Mouse (Mus musculus) hindbrain, embryonic 14.5 days (tissue): ENCODE measurements at regions not wholly inside any gene's neighbourhood (a gene's known extent, or its start where the extent isn't known, plus 50 kb on each side); places are given as distances from the start of the nearest gene placed in this dataset.

Source experiments
- ATAC-seq: fragments of 200-750 bp; cut with Nextera tagmentation; 2 replicates; pipeline ENCODE4 v1.8.0; 2017; ENCODE audit warnings: moderate number of reproducible peaks, mild to moderate bottlenecking, moderate TSS enrichment, moderate library complexity; ENCODE audit not compliant: low FRiP score
- DNase-seq: peaks from one replicate; pipeline ENCODE4 v3.0.0-alpha.2; 2015; ENCODE audit warnings: low spot score
- H3K27ac ChIP-seq: fragments of 300-500 bp; sonication (generic); 2 replicates; pipeline ENCODE4 v1.5.1; 2014; ENCODE audit warnings: mild to moderate bottlenecking, moderate library complexity
- H3K27me3 ChIP-seq: fragments of 300-500 bp; sonication (generic); 2 replicates; pipeline ENCODE4 v1.6.1; 2014; ENCODE audit warnings: mild to moderate bottlenecking, low read length, mixed read lengths; ENCODE audit not compliant: control insufficient read depth, insufficient read depth
- H3K36me3 ChIP-seq: fragments of 300-500 bp; sonication (generic); replicated peaks from 2 replicates; pipeline ENCODE4 v1.6.1; 2014; ENCODE audit not compliant: control insufficient read depth, insufficient read depth
- H3K4me1 ChIP-seq: fragments of 300-500 bp; sonication (generic); replicated peaks from 2 replicates; pipeline ENCODE4 v1.6.1; 2014; ENCODE audit warnings: antibody characterized with exemption, low read length, mixed read lengths; ENCODE audit not compliant: control insufficient read depth, insufficient read depth
- H3K4me2 ChIP-seq: fragments of 300-500 bp; sonication (generic); replicated peaks from 2 replicates; pipeline ENCODE4 v1.6.1; 2014; ENCODE audit warnings: mild to moderate bottlenecking, moderate library complexity
- H3K4me3 ChIP-seq: fragments of 300-500 bp; sonication (generic); replicated peaks from 2 replicates; pipeline ENCODE4 v1.5.1; 2014; ENCODE audit warnings: mild to moderate bottlenecking, low read length
- H3K9ac ChIP-seq: fragments of 300-500 bp; sonication (generic); 2 replicates; pipeline ENCODE4 v1.6.1; 2014
- H3K9me3 ChIP-seq: fragments of 300-500 bp; sonication (generic); 2 replicates; pipeline ENCODE4 v1.6.1; 2016; ENCODE audit warnings: low read length; ENCODE audit not compliant: control insufficient read depth
- WGBS: fragments of 180-500 bp; shearing (Covaris S2); extraction: QIAGEN DNeasy Blood & Tissue Kit; methylation state at CpG from one replicate; pipeline ENCODE4 v1.1.7; 2014; 5-methylcytosine and 5-hydroxymethylcytosine counted together

- no peak for DNase-seq
- Histone ChIP-seq H3K4me2 (no peak overlapping the region), H3K27me3 (no peaks in the 10 kb centered on the region), H3K4me3 (no peak overlapping the region), H3K9ac (no peak overlapping the region), H3K36me3 (no peaks in the 10 kb centered on the region), H3K9me3 (no peaks in the 10 kb centered on the region), H3K4me1 (no peaks in the 10 kb centered on the region), H3K27ac (no peak overlapping the region)
- ATAC-seq = no peak
Observed at GRCm38 (mm10) chr14:24983279-24983678, 475.7 kb upstream of the Zmiz1 start.

- Histone ChIP-seq H3K4me2 (no peak overlapping the region), H3K4me1 (no peaks in the 10 kb centered on the region), H3K27me3 (no peaks in the 10 kb centered on the region), H3K27ac (no peak overlapping the region), H3K36me3 (no peaks in the 10 kb centered on the region), H3K9me3 (no peaks in the 10 kb centered on the region), H3K9ac (no peak overlapping the region), H3K4me3 (no peak overlapping the region)
- 75% methylated on average over 6 of the region's 6 CpGs for WGBS
- no peak for ATAC-seq
- DNase-seq = no peak
Observed at GRCm38 (mm10) chr14:24985806-24986359, 473.1 kb upstream of the Zmiz1 start.

DNA sequence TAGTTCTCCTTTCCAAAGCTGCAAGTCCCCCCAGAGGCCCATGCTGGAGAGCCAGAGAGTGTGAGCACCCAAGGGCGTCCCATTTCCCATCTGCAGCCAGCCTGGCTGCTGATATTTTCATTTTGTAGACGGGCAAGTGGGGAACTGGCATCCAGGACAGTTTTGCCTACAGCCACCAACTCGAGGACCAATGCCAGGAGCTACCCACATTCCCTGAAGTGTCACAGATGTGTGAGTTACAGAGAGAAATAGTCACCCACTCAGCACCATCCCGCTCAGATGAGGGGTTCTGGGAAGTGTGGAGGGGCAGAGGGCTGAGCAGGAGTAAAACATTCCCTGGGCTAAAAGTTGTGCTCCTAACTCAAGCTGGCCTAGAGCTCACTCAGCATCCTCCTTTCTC, 472.6 kb upstream of the Zmiz1 start:
- no peak overlapping the region for H3K4me2 ChIP-seq
- H3K27me3 ChIP-seq = no peaks in the 10 kb centered on the region
- no peak for DNase-seq
- H3K9ac ChIP-seq = no peak overlapping the region
- ATAC-seq = no peak
- H3K27ac ChIP-seq = no peak overlapping the region
- 81% methylated on average over 4 of the region's 4 CpGs for WGBS
- H3K9me3 ChIP-seq = no peaks in the 10 kb centered on the region
- H3K4me3 ChIP-seq = no peak overlapping the region
- no peaks in the 10 kb centered on the region for H3K4me1 ChIP-seq
- no peaks in the 10 kb centered on the region for H3K36me3 ChIP-seq

DNA sequence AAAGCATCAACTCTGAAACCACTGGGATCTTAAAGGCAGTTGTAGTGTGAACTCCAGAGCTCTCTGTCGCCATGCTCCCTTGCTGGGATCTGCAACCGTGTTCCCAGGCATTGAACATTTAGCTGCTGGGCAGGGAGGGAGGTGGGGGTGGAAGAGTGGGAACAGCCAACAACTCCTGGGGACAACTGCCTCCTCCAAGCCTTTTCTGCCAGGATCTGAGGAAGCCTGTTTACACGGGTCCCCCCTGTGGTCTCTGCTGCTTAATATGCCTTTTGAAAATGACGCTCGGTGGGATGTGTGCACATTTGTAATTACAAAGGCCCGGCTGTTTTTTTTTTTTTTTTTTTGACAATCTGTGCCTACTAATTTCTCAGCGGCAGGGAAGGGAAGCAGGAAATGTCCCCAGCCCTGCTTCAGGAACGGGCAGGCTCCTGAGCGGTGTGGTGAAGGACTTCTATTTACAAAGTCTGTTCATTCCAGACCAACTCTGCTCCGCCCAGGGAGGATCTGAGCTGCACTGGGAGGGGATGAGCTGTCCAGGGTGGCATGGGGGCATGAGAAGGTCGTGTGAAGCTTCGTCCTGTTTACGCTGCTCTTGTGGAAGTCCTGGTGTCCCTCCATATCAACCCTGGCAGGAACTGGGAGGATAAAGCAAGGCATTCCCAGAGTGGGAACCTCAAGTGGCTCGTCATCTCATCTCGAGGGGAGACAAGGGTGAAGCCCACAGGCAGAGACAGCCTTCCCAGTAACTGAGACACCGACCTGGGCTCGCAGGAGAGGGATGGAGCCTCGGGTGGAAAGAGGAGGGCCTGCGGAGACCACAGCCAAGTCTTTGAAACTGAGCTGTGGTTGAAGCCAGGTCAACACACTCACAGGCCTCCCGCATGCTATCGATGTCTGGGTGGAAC, 465.0 kb upstream of the Zmiz1 start:
- 35% methylated on average over 21 of the region's 21 CpGs for WGBS
- H3K4me2 ChIP-seq = peak overlapping the region; percentile 19
- peak overlapping the region; percentile 25; the same call in 1 of the 2 replicates for H3K9ac ChIP-seq

GRCm38 (mm10) chr14:24995226-24995625, 463.8 kb upstream of the Zmiz1 start:
- Histone ChIP-seq H3K27ac (peak overlapping the region; percentile 66; the same call in 1 of the 2 replicates), H3K9me3 (0 out of 2 replicates have a peak, but pooled peaks cover 3% of the 10 kb centered on the region), H3K4me1 (peaks cover 45% of the 10 kb centered on the region), H3K4me2 (no peak overlapping the region), H3K27me3 (no peaks in the 10 kb centered on the region), H3K36me3 (no peaks in the 10 kb centered on the region), H3K9ac (no peak overlapping the region; the same call in 1 of the 2 replicates), H3K4me3 (no peak overlapping the region)
- no peak for DNase-seq
- ATAC-seq = no peak
- WGBS = 34% methylated on average over 7 of the region's 7 CpGs

More for the DNA sequence above, 465.0 kb upstream of the Zmiz1 start:
- no peak overlapping the region for H3K4me3 ChIP-seq
- peaks cover 45% of the 10 kb centered on the region for H3K4me1 ChIP-seq
- no peaks in the 10 kb centered on the region for H3K36me3 ChIP-seq
- DNase-seq = peak; percentile 57
- ATAC-seq = peak; percentile 73; the same call in 1 of the 2 replicates
- 0 out of 2 replicates have a peak, but pooled peaks cover 3% of the 10 kb centered on the region for H3K9me3 ChIP-seq
- peak overlapping the region; percentile 66 for H3K27ac ChIP-seq
- H3K27me3 ChIP-seq = no peaks in the 10 kb centered on the region

- no peaks in the 10 kb centered on the region for H3K9me3 ChIP-seq
- H3K36me3 ChIP-seq = no peaks in the 10 kb centered on the region
- peaks cover 44% of the 10 kb centered on the region for H3K4me1 ChIP-seq
- H3K9ac ChIP-seq = no peak overlapping the region
- WGBS = 28% methylated on average over 14 of the region's 14 CpGs
- no peak overlapping the region for H3K4me3 ChIP-seq
- DNase-seq = no peak
- H3K4me2 ChIP-seq = no peak overlapping the region
- peak overlapping the region; percentile 16; the same call in 1 of the 2 replicates for H3K27ac ChIP-seq
- ATAC-seq = peak; percentile 22; the same call in 1 of the 2 replicates
- no peaks in the 10 kb centered on the region for H3K27me3 ChIP-seq
Observed at GRCm38 (mm10) chr14:24997786-24998509, 461.0 kb upstream of the Zmiz1 start.

DNA sequence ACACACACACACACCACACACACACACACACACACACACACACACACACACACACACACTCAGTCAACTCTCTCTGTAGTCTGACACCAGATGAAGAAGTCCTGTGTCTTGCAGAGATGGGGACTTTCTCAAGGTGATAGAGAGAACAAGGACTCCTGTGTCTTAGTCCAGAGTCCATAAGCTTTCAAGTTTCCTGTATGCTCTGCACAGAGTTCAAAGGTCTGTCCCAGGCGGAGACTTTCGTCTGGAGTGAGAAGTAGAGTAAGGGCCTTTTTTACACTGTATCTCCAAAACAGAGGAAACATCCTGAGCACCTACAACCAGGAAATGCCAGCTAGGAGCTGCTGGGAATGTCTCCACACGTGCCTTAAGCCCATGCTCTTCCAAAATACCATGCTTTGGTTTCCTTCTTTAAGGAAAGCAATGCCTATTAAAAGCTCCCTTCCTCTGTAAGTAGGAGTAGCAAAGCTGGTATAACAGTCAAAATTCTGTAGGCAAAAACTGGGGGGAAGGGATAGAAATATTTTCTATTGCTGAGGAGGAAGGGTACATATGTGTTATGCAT, 459.9 kb upstream of the Zmiz1 start:
- WGBS = 65% methylated on average over 3 of the region's 3 CpGs
- DNase-seq (no peak), ATAC-seq (no peak)
- no peak overlapping the region for H3K4me3 ChIP-seq
- no peaks in the 10 kb centered on the region for H3K36me3 ChIP-seq
- H3K27me3 ChIP-seq = no peaks in the 10 kb centered on the region
- H3K27ac ChIP-seq = no peak overlapping the region
- peaks cover 32% of the 10 kb centered on the region for H3K4me1 ChIP-seq
- H3K9me3 ChIP-seq = no peaks in the 10 kb centered on the region
- no peak overlapping the region for H3K4me2 ChIP-seq
- no peak overlapping the region for H3K9ac ChIP-seq

DNA sequence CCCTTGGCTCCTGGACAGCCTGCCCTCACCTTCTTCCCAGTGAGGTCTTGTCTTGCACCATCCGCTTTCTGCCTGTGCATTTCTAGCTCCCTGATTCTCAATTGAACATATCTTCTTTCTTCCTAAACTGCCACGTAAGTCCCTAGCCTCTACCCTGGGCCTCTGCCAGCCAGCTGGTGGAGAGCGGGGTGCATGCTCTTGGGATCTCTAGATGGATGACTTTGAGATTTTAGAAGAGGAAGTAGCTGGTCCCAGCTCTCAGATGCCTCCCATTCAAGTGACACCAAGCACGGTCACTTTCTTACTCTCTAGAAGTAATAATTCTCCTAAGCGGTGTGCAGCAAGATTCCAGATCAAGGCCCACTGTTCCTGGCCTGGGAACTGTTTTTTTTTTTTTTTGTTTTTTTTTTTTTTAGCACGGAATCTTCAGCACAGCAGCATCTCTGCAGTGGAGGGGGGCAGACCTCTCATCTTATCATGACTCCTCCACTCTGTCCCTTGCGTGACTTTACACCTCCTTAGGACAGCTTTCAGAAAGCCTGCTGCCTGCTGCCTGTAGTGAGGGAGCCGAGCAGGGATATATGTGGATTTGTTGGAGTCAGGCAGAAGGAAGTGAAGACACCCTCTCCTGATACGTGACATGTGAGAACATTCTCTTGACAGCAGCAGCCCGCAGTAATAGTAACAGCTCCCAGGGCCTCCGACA, 453.6 kb upstream of the Zmiz1 start:
- no peaks in the 10 kb centered on the region for H3K36me3 ChIP-seq
- ATAC-seq (no peak), DNase-seq (no peak)
- H3K27me3 ChIP-seq = no peaks in the 10 kb centered on the region
- H3K9me3 ChIP-seq = no peaks in the 10 kb centered on the region
- H3K4me1 ChIP-seq = no peaks in the 10 kb centered on the region
- H3K27ac ChIP-seq = no peak overlapping the region
- H3K4me2 ChIP-seq = no peak overlapping the region
- 82% methylated on average over 11 of the region's 11 CpGs for WGBS
- H3K4me3 ChIP-seq = no peak overlapping the region
- H3K9ac ChIP-seq = no peak overlapping the region
